Mouse (Mus musculus) forebrain, embryonic 12.5 days (tissue): ENCODE results near the gene Kpna1. TPM values are rescaled to one million over a fixed set of nuclear protein-coding genes. Genes with fewer than 3 reads are reported as not detected.
"Not testable (repeated sequence)": the region's sequence is repeated elsewhere in the genome, so short reads cannot be mapped to it uniquely, and the experiment has no call there.

Source experiments
- ATAC-seq: fragments of 200-750 bp; cut with Nextera tagmentation; 2 replicates; pipeline ENCODE4 v1.8.0; 2017; ENCODE audit warnings: moderate TSS enrichment; ENCODE audit not compliant: low FRiP score
- H3K27ac ChIP-seq: fragments of 300-500 bp; sonication (generic); 2 replicates; pipeline ENCODE4 v1.5.1; 2016; ENCODE audit warnings: mild to moderate bottlenecking
- H3K27me3 ChIP-seq: fragments of 300-500 bp; sonication (generic); 2 replicates; pipeline ENCODE4 v1.6.1; 2016; ENCODE audit warnings: mild to moderate bottlenecking
- H3K36me3 ChIP-seq: fragments of 300-500 bp; sonication (generic); replicated peaks from 2 replicates; pipeline ENCODE4 v1.6.1; 2016; ENCODE audit warnings: mild to moderate bottlenecking
- H3K4me1 ChIP-seq: fragments of 300-500 bp; sonication (generic); 2 replicates; pipeline ENCODE4 v1.6.1; 2016
- H3K4me2 ChIP-seq: fragments of 300-500 bp; sonication (generic); 2 replicates; pipeline ENCODE4 v1.6.1; 2016; ENCODE audit warnings: mild to moderate bottlenecking, moderate library complexity
- H3K4me3 ChIP-seq: fragments of 300-500 bp; sonication (generic); replicated peaks from 2 replicates; pipeline ENCODE4 v1.5.1; 2016; ENCODE audit warnings: mild to moderate bottlenecking
- H3K9ac ChIP-seq: fragments of 300-500 bp; sonication (generic); 2 replicates; pipeline ENCODE4 v1.6.1; 2016; ENCODE audit warnings: mild to moderate bottlenecking
- H3K9me3 ChIP-seq: fragments of 300-500 bp; sonication (generic); 2 replicates; pipeline ENCODE4 v1.6.1; 2016
- WGBS: fragments of 180-500 bp; shearing (Covaris S2); methylation state at CpG from one replicate; pipeline ENCODE4 v1.1.7; 2016; 5-methylcytosine and 5-hydroxymethylcytosine counted together
- polyA plus RNA-seq: library from polyadenylated mRNA; unstranded; fragments of >200 nt; fragmentation: Nextera tagmentation; extraction: Ambion mirVana; gene quantifications from 2 replicates; pipeline ENCODE4 v1.2.1, GENCODE M21; 2016

Gene Kpna1
- 90.1 and 96.3 TPM in 2 replicates for polyA plus RNA-seq

DNA sequence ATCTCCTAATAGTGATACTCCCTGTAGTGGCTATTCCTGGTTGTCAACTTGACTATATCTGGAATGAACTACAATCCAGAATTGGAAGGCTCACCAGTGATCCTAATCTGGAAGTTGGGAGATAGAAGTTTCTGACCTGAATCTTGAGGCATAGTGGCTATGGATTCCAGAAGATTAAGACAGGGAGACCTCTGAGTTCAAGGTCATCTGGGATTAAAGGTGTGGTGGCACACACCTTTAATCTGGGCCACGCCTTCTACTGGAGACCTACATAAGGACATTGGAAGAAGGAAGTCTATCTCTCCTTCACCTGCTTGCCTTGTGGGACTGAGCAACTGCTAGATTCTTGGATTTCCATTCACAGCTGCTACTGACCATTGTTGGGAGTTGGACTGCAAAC is at the start of gene Kpna1:
Gene Kpna1, plus strand, starts transcription at position 301 of the 400 bp plus-strand sequence.
- H3K4me1 ChIP-seq, ATAC-seq: not testable (repeated sequence)

DNA sequence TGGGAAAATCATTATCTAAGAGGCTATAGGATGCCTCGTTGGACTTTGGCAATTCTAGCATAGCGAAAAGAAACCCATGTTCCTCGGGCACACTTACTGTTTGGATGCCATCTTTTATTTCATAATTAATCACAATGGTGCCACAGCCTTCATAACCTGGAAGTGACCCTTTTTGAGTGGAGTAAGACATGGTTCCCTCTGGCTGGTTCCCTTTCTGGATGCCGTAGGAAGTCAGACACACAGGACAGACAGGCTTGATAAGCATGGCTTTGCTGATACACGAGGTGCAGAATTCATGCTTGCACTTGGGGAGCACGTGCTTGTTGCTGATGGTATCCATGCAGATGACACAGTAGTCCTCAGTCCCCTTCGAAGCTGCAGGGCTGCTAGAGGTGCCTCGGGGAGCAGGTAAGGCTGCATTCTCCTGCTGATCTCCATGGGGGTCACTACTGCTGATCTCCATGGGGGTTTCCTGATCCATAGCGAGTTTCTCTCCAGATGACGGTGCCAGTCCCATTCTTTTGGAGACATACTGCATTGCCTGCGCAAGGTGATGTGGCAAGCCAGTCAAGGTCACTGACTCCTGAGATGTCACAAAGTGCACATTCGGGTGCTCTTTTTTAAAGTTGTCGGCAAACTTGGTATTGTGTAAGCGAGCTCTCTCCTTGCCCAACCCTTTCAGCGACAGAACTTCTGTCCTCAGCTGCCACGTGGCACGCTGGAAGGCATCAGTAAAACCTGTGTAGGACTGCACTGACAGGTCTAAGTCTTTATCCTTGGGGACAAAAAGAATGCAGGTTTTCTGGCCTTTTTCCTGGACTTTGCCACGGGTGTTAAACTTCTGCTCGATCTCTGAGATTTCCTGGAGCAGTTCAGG is 46.1 kb upstream of the Kpna1 start:
- H3K36me3 ChIP-seq = no peaks in the 10 kb centered on the region
- no peaks in the 10 kb centered on the region for H3K4me1 ChIP-seq
- no peak overlapping the region for H3K4me2 ChIP-seq
- no peaks in the 10 kb centered on the region; the same call in 1 of the 2 replicates for H3K27me3 ChIP-seq
- H3K4me3 ChIP-seq = no peak overlapping the region
- 89% methylated on average over 19 of the region's 19 CpGs for WGBS
- H3K27ac ChIP-seq = no peak overlapping the region
- no peaks in the 10 kb centered on the region for H3K9me3 ChIP-seq
- H3K9ac ChIP-seq = no peak overlapping the region
- ATAC-seq = no peak

More for the DNA sequence above, at the start of gene Kpna1:
- H3K27me3 ChIP-seq, H3K9ac ChIP-seq, H3K4me2 ChIP-seq, H3K9me3 ChIP-seq, H3K27ac ChIP-seq, H3K36me3 ChIP-seq, H3K4me3 ChIP-seq: not testable (repeated sequence)
- WGBS = 88% methylated on average over 1 of the region's 1 CpGs

DNA sequence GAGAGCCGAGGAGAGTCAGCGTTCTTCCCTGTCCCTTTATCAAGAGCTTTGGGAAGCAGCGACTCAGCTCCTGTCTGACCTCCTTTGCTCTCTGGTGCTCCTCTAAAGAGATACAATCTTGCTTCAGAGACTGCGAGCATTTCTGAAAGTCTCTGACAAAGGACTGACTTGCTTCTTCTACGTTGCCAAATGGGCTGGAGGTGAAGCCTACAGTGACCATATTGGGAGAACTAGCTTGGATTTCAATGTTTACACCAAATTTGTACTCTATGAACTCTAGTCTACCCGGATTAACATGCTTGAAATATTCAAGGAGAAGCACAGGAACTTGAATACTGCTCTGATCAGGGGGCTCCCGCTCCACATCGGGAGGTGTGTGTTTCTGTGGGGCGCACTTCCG is 45.4 kb upstream of the Kpna1 start:
- no peak for ATAC-seq
- H3K4me2 ChIP-seq = no peak overlapping the region
- WGBS = 87% methylated on average over 10 of the region's 10 CpGs
- no peak overlapping the region for H3K9ac ChIP-seq
- H3K27me3 ChIP-seq = no peaks in the 10 kb centered on the region; the same call in 1 of the 2 replicates
- no peak overlapping the region for H3K4me3 ChIP-seq
- H3K27ac ChIP-seq = no peak overlapping the region
- peaks cover under 1% of the 10 kb centered on the region; the same call in 1 of the 2 replicates for H3K4me1 ChIP-seq
- H3K9me3 ChIP-seq = no peaks in the 10 kb centered on the region
- no peaks in the 10 kb centered on the region for H3K36me3 ChIP-seq

DNA sequence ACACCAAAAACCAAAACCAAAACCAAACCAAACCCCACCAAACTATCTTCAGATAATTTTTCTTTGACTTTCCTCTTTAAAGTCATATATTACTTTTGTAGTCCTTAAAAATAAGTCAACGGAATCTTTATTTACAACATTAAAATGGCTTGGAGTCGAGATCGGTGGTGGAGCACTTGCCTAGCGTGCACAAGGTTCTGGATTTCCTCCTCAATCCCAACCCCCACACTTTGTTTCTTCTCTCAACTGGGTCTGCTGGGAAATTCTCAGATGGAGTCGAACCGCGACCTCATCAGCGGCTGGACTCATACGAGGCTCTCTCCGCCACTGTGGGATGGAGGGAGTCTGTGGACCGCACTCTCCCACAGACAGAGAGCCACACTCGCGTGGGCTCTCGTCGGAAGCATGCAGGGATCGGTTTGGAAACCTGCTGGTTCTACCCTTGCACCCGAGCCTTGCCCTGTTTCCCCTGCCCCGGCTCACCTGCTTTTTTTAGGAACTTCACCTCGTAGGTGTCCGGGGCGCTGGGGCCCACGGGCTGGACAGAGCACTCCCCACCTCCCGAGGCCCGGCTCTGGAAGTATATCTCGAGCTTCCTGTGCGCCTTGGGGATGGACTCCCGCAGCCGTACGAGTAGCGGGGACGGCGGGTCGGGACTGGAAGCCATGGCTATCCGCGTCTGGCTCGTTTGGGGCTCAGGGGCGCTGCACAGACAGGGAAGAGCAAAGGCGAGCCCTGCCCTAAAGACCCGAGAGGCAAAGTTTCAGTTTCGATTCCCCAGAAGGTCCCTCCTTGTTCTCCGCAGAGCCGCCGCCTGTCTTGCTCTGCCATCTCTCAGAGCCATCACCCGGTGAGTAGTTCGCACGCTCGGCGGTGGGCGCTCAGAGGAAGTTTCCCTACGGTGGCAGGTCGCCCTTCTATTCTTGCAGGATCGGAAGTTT is 40.1 kb upstream of the Kpna1 start, which contains the start of the genes Parp9 and Dtx3l:
Gene Parp9, plus strand, starts transcription at position 260 of the 941 bp plus-strand sequence.
Gene Dtx3l, minus strand, starts transcription at position 941 of the 941 bp plus-strand sequence.
- H3K4me3 ChIP-seq = peak within 1 kb of the TSS; percentile 57
- peaks cover 15% of the 10 kb centered on the region for H3K4me1 ChIP-seq
- peak within 1 kb of the TSS; percentile 67 for H3K9ac ChIP-seq
- peak within 1 kb of the TSS; percentile 80 for H3K4me2 ChIP-seq
- H3K9me3 ChIP-seq = no peaks in the 10 kb centered on the region
- 0 out of 2 replicates have a peak, but pooled peaks cover 3% of the 10 kb centered on the region for H3K36me3 ChIP-seq
- WGBS = 1% methylated on average over 52 of the region's 52 CpGs
- H3K27ac ChIP-seq = no peak within 1 kb of the TSS
- H3K27me3 ChIP-seq = peaks cover 17% of the 10 kb centered on the region
- ATAC-seq = peak; percentile 58

DNA sequence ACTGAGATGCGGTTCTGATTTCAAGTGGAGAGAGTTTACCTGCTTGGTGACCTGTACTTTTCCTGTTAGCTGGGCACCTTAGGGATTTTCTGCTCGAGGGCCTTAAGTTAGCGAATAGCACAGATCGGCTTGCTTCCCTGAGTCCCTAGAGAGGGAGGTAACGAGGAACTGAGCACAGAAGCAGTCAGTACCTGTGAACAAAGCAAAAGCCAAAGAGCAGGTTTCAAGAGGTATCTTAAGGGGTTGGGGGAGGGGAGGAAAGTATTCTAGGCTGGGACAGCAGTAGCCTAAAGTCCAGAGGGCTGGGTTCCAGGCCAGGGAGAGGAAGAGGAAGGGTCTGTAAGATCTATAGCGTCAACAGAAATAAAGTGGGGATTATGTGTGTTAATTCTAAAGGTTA is 39.3 kb upstream of the Kpna1 start:
- Histone ChIP-seq H3K4me3 (peak overlapping the region; percentile 57), H3K36me3 (0 out of 2 replicates have a peak, but pooled peaks cover 3% of the 10 kb centered on the region), H3K27ac (no peak overlapping the region), H3K27me3 (peaks cover 17% of the 10 kb centered on the region), H3K4me1 (peaks cover 15% of the 10 kb centered on the region), H3K9ac (peak overlapping the region; percentile 67), H3K4me2 (peak overlapping the region; percentile 80), H3K9me3 (no peaks in the 10 kb centered on the region)
- ATAC-seq = no peak; the same call in 1 of the 2 replicates
- WGBS = 5% methylated on average over 6 of the region's 6 CpGs

DNA sequence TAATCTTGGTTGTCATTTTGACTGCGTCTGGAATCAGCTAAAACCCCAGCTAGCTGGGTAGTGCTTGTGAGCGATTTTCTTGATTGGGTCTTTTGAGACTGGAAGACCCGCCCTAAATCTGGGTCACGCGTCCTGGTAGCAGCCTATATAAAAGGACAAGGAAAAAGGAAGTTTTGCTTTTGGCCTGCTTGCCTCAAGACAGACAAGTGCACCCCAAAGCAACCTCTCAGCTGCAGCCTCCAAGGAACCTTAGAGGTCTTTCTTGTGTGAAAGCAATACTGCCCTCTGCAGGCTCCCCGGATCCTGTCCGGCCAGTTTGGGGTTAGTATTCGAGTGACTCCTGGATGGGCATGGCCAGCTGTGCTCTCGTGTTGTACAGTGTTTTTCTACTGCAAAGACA is 38.9 kb upstream of the Kpna1 start:
- Histone ChIP-seq H3K9ac (no peak overlapping the region), H3K4me2 (peak overlapping the region; percentile 80), H3K9me3 (no peaks in the 10 kb centered on the region), H3K4me3 (no peak overlapping the region), H3K4me1 (peaks cover 15% of the 10 kb centered on the region), H3K27me3 (peaks cover 17% of the 10 kb centered on the region), H3K27ac (no peak overlapping the region), H3K36me3 (0 out of 2 replicates have a peak, but pooled peaks cover 3% of the 10 kb centered on the region)
- peak; percentile 51; the same call in 1 of the 2 replicates for ATAC-seq
- 20% methylated on average over 9 of the region's 9 CpGs for WGBS

DNA sequence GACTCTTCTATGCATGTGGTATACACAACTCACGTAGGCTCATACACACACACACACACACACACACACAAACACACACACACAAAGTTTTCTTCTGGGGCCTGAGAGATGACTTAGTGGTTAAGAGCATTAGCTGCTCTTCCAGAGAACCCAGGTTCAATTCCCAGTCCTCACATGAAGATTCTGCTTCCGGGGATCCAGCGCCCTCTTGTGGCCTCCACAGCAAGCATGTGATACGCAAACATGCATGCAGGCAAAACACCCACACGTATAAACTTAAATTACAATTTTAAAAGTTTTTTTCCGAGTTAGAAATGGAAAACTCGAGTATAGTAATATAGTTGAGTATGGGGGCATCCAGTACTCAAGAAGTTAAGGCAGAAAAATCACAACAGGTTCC is 37.2 kb upstream of the Kpna1 start:
- Histone ChIP-seq H3K9ac (no peak overlapping the region), H3K9me3 (no peaks in the 10 kb centered on the region), H3K27ac (no peak overlapping the region), H3K4me3 (no peak overlapping the region), H3K4me2 (no peak overlapping the region), H3K27me3 (peaks cover 17% of the 10 kb centered on the region), H3K4me1 (peaks cover 15% of the 10 kb centered on the region), H3K36me3 (0 out of 2 replicates have a peak, but pooled peaks cover 3% of the 10 kb centered on the region)
- no peak for ATAC-seq
- 84% methylated on average over 7 of the region's 7 CpGs for WGBS

DNA sequence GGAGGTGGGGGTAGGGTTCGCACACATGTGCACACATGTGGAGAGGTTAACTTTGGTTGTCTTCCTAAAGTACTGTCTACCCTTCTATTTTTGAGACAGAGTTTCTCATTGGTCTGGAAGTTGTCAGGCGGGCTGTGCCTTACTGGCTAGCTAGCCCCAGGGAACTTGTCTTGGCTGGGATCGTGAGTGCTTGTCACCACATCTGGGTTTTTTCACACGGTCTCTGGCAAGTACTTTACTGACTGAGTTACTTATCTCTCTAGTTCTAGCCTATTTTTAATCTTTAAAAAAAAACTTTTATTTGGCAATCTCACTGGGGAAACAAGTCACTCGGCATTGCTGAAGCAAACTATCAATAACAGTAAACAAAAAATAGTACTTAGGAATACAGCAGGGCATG is 29.3 kb upstream of the Kpna1 start:
- Histone ChIP-seq H3K4me1 (no peaks in the 10 kb centered on the region), H3K4me2 (no peak overlapping the region), H3K4me3 (no peak overlapping the region), H3K36me3 (no peaks in the 10 kb centered on the region), H3K9ac (no peak overlapping the region), H3K27ac (no peak overlapping the region), H3K9me3 (no peaks in the 10 kb centered on the region), H3K27me3 (no peaks in the 10 kb centered on the region)
- WGBS = 94% methylated on average over 5 of the region's 5 CpGs
- no peak for ATAC-seq

DNA sequence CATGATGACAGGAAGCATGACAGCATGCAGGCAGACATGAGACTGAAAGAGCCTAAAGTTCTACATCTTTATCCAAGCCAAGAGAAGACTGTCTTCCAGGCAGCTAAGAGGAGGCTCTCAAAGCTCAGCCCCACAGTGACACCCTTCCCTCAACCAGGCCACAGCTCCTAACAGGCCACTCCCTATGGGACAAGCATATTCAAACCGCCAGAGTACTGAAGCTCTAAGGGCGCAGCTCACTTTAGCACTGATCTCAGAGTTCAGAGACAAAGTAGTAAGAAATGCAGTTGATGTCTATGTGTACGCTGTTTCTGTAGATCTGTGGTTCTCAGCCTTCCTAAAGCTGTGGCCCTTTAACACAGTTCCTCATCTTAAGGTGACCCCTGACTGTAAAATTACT is 27.3 kb upstream of the Kpna1 start:
- Histone ChIP-seq H3K9ac (no peak overlapping the region), H3K9me3 (no peaks in the 10 kb centered on the region), H3K4me3 (no peak overlapping the region), H3K27ac (no peak overlapping the region), H3K27me3 (no peaks in the 10 kb centered on the region), H3K4me2 (no peak overlapping the region), H3K36me3 (no peaks in the 10 kb centered on the region), H3K4me1 (no peaks in the 10 kb centered on the region)
- WGBS = 86% methylated on average over 3 of the region's 3 CpGs
- no peak for ATAC-seq

DNA sequence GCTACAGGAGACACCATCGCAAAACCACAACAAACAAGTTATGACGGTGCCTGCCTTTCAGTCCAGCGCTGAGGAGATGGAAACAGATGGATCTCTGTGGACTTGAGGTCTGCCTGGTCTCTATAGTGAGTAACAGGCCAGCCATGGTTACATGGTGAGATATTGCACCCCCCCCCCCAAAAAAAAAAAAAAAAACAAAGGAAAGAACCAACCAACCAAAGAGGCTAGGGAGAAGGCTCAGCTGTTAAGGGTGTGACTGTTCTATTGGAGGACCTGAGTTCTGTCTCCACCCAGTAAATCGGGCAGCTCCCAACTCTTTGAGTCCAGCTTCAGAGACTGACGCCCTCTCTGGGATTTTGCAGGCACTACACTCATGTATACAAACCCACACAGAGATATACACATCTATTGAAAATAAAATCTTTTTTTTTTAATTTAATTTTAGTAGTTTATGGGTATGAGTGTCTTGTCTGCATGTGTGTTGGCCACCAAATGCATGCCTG is 25.9 kb upstream of the Kpna1 start:
- Histone ChIP-seq H3K4me2 (no peak overlapping the region), H3K9me3 (no peaks in the 10 kb centered on the region), H3K36me3 (no peaks in the 10 kb centered on the region), H3K4me3 (no peak overlapping the region), H3K27ac (no peak overlapping the region), H3K4me1 (no peaks in the 10 kb centered on the region), H3K27me3 (no peaks in the 10 kb centered on the region), H3K9ac (no peak overlapping the region)
- 91% methylated on average over 5 of the region's 5 CpGs for WGBS
- no peak for ATAC-seq

DNA sequence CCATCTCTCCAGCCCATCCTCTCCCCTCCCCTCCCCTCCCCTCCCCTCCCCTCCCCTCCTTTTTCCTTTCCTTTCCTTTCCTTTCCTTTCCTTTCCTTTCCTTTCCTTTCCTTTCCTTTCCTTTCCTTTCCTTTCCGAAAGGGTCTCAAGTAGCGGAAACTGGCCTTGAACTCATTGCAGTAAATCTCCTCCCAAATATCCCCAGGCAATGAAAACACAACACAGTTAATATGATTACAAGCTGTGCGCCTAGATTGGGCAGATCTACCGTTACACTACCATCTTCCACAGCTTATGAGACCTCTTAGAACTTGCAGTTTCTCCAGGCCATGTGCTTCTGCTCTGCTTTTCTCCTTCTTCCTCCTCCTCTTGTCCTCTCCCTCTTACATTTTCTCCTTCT is 12.6 kb upstream of the Kpna1 start:
- not testable (repeated sequence) for H3K4me2 ChIP-seq, H3K4me3 ChIP-seq, H3K27me3 ChIP-seq, H3K9me3 ChIP-seq, H3K27ac ChIP-seq, H3K9ac ChIP-seq, H3K36me3 ChIP-seq, H3K4me1 ChIP-seq, ATAC-seq
- 90% methylated on average over 3 of the region's 4 CpGs for WGBS
